Mouse (Mus musculus): ENCODE measurements around the gene Srrt.

- TF ChIP-seq CTCF (IDR thresholded peaks at IDR 0.05) (no peak), EP300 (IDR thresholded peaks at IDR 0.05; ENCODE audit: insufficient read depth, low read depth, low read length) (no peak), POLR2A (IDR thresholded peaks at IDR 0.05; ENCODE audit: insufficient read depth, low read depth, low read length) (no peak)
Observed at GRCm38 (mm10) chr5:137318570-137318969, 11.1 kb upstream of the Srrt start.

All from heart, adult 2 months (tissue).